In the genomic region with DNA sequence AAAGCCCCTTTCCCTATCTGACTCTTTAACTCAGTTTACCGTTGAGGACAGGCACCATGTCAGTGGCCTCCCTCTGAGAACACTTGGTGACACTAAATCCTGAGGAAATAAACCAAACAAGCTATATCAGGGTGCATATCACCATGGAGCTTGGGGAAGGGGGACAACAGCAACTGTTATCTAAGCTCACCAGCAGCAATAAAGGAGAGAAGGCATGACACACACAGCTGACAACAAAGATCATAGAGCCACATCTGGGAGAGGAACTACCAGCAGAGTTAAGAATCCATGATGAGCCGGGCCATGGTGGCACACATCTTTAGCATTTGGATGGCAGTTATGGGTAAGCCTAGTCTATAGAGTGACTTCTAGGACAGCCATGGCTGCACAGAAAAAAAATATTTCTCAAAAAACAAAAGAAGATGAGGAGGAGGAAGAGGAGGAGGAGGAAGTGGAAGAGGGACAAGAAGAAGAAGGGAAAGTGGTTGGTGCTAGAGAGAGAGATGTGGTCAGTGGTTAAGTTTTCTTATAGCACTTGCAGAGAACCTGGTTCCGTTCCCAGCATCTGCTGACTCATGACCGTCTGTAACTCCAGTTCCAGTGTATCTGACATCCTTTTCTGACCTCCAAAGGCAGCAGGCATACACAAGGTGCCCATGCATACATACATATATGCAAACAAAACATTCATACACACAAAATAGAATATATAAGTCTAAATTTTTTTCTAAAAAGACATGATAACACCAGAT, we compare ENCODE assay signal across 1 mouse cellular context.
TF ChIP-seq lines count a peak whose summit lies in the region.

No protein-coding gene starts in this region.

TF ChIP-seq in MEL, 35 proteins besides CTCF, POLR2A, EP300 and RAD21 (continued from another document):
- peak; percentile 38; the same call in 1 of the 2 replicates for TF ChIP-seq BHLHE40 (IDR thresholded peaks at IDR 0.05; ENCODE audit: borderline replicate concordance, low read depth, low read length)
- TF ChIP-seq TCF12 (IDR thresholded peaks at IDR 0.05; ENCODE audit: low read depth, low read length), result peak; percentile 90
- peak; percentile 88 for TF ChIP-seq ETS1 (IDR thresholded peaks at IDR 0.05; ENCODE audit: low read depth, low read length)
- TF ChIP-seq HCFC1 (IDR thresholded peaks at IDR 0.05; ENCODE audit: low read depth, low read length), result 0 out of 2 replicates have a peak, but pooled peaks have one; percentile 15
